Mouse (Mus musculus) kidney, embryonic 14.5 days (tissue): ENCODE measurements around the gene Defb25. TPM values are rescaled to one million over a fixed set of nuclear protein-coding genes. Genes with fewer than 3 reads are reported as not detected.

ENCODE experiments used
- ATAC-seq: fragments of 200-750 bp; cut with Nextera tagmentation; 2 replicates; pipeline ENCODE4 v1.8.0; 2017; ENCODE audit warnings: moderate number of reproducible peaks, mild to moderate bottlenecking, moderate TSS enrichment, moderate library complexity; ENCODE audit not compliant: low FRiP score, low TSS enrichment
- H3K27ac ChIP-seq: fragments of 300-500 bp; sonication (generic); 2 replicates; pipeline ENCODE4 v1.5.1; 2014; ENCODE audit warnings: low read depth, mild to moderate bottlenecking, low read length, moderate library complexity, mixed read lengths
- H3K27me3 ChIP-seq: fragments of 300-500 bp; sonication (generic); 2 replicates; pipeline ENCODE4 v1.6.1; 2014; ENCODE audit warnings: mild to moderate bottlenecking, low read length; ENCODE audit not compliant: control insufficient read depth, insufficient read depth
- H3K36me3 ChIP-seq: fragments of 300-500 bp; sonication (generic); 2 replicates; pipeline ENCODE4 v1.6.1; 2014; ENCODE audit warnings: low read length, mixed read lengths; ENCODE audit not compliant: control insufficient read depth, insufficient read depth
- H3K4me1 ChIP-seq: fragments of 300-500 bp; sonication (generic); 2 replicates; pipeline ENCODE4 v1.6.1; 2014; ENCODE audit warnings: low read length, mixed read lengths; ENCODE audit not compliant: control insufficient read depth, insufficient read depth
- H3K4me2 ChIP-seq: fragments of 300-500 bp; sonication (generic); replicated peaks from 2 replicates; pipeline ENCODE4 v1.6.1; 2014; ENCODE audit warnings: low read depth, mild to moderate bottlenecking, low read length
- H3K4me3 ChIP-seq: fragments of 300-500 bp; sonication (generic); 2 replicates; pipeline ENCODE4 v1.5.1; 2014; ENCODE audit warnings: mild to moderate bottlenecking, low read length
- H3K9ac ChIP-seq: fragments of 300-500 bp; sonication (generic); 2 replicates; pipeline ENCODE4 v1.6.1; 2014; ENCODE audit warnings: low read depth, mild to moderate bottlenecking, low read length, moderate library complexity
- H3K9me3 ChIP-seq: fragments of 300-500 bp; sonication (generic); 2 replicates; pipeline ENCODE4 v1.6.1; 2016; ENCODE audit warnings: low read length; ENCODE audit not compliant: control insufficient read depth
- WGBS: fragments of 180-500 bp; shearing (Covaris S2); extraction: QIAGEN DNeasy Blood & Tissue Kit; methylation state at CpG from one replicate; pipeline ENCODE4 v1.1.7; 2014; 5-methylcytosine and 5-hydroxymethylcytosine counted together
- polyA plus RNA-seq: library from polyadenylated mRNA; unstranded; fragments of >200 nt; fragmentation: Nextera tagmentation; extraction: Ambion mirVana; gene quantifications from 2 replicates; pipeline ENCODE4 v1.2.1, GENCODE M21; 2014

The Defb25 gene
- polyA plus RNA-seq, 1 experiment from 2014 or later, result 28.2 TPM

DNA sequence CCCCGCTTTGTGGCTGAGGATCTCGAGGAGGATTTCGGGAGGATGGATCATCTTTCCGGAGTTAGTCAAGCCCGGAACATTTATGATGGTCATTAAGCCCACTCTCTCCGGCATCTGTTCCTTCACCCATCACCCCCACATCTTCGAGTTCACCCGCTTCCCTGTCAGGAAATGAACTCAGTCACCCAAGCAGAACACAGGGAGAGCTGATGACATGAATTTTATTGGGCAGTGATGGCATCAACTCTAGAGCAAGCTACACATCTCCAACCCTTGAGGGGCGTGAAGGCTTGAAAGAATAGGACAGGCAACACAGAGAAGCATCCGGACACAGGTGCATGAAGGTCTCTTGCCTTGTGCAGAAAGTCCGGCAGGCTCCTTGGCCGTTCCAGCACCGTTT is 702 bp downstream of the Defb25 start:
- 20% methylated on average over 13 of the region's 13 CpGs for WGBS
- no peak overlapping the region for H3K4me2 ChIP-seq
- peak overlapping the region; percentile 82; the same call in 1 of the 2 replicates for H3K27ac ChIP-seq

DNA sequence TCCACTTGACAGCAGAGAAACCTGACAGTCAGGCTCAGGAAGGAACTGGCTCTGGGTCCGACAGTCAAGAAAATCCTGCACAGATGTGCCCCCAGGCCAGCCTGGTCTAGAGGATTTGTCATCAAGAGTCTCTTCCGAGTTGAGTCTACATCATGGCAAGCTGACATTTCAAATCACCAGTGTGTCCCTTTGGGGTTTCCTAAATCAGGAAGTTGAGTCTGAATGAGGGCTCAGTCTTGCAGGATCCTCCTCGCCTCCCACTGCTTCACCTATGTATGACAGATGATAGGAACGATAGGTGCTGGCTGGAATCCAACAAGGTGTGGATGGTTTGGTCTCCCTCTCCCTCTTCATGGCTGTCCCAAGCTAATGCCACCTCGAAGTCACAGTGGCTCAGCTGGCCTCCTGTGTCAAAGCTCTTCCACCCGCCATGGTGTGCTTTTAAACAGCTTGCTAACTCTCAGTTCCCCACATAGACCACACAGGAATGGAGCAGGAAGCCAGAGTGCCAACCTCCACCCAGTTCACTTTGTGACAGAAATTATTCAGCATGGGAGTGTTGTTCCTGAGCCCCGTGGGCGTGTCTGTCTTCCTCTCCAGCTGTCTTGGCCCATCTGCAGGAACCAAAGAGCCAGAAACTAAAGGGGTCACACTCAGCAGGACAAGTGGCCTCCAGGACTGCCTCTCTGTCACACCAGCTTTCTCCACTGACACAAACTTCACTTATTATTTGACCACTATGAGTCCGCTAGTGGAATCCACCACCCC is 2.3 kb downstream of the Defb25 start:
- H3K9ac ChIP-seq, result no peak overlapping the region
- H3K9me3 ChIP-seq, result 0 out of 2 replicates have a peak, but pooled peaks cover 4% of the 10 kb centered on the region
- H3K4me2 ChIP-seq, result no peak overlapping the region; the same call in 1 of the 2 replicates
- no peak for ATAC-seq
- H3K27me3 ChIP-seq, result no peaks in the 10 kb centered on the region
- WGBS, result 67% methylated on average over 9 of the region's 9 CpGs
- H3K4me3 ChIP-seq, result no peak overlapping the region
- H3K27ac ChIP-seq, result peak overlapping the region; percentile 82
- H3K4me1 ChIP-seq, result peaks cover 8% of the 10 kb centered on the region; the same call in 1 of the 2 replicates
- no peaks in the 10 kb centered on the region for H3K36me3 ChIP-seq

More for the DNA sequence above, 702 bp downstream of the Defb25 start:
- H3K36me3 ChIP-seq, result no peaks in the 10 kb centered on the region
- H3K27me3 ChIP-seq, result no peaks in the 10 kb centered on the region
- H3K9me3 ChIP-seq, result 0 out of 2 replicates have a peak, but pooled peaks cover 4% of the 10 kb centered on the region
- H3K9ac ChIP-seq, result no peak overlapping the region
- ATAC-seq, result peak; percentile 71
- peaks cover 12% of the 10 kb centered on the region; the same call in 1 of the 2 replicates for H3K4me1 ChIP-seq
- no peak overlapping the region for H3K4me3 ChIP-seq

GRCm38 (mm10) chr2:152617374-152617773 is 5.5 kb downstream of the Defb25 start:
- Histone ChIP-seq H3K9me3 (no peaks in the 10 kb centered on the region), H3K27me3 (no peaks in the 10 kb centered on the region), H3K27ac (no peak overlapping the region), H3K4me2 (no peak overlapping the region), H3K9ac (no peak overlapping the region), H3K4me3 (no peak overlapping the region), H3K4me1 (peaks cover 5% of the 10 kb centered on the region; the same call in 1 of the 2 replicates), H3K36me3 (no peaks in the 10 kb centered on the region)
- WGBS, result 61% methylated on average over 5 of the region's 5 CpGs
- no peak for ATAC-seq

DNA sequence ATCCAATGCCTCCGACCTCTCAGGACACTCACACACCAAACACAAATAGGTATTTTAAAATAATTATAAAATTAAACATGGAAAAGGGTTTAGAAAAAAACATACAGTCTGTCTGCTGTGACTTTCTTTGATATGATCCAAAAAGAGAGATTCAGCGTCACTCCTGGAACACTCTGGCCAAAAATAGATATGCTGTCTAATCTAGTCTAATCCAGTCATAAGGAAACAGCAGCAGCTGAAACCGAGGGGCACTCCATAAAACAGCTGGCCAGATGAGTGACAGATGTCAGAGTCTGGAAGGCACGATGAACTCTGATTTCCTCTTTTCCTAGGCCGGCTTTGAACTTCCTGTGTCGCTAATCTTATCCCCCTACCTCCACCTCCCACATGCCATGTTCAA is 6.4 kb downstream of the Defb25 start:
- Histone ChIP-seq H3K4me1 (0 out of 2 replicates have a peak, but pooled peaks cover under 1% of the 10 kb centered on the region), H3K27ac (no peak overlapping the region)

DNA sequence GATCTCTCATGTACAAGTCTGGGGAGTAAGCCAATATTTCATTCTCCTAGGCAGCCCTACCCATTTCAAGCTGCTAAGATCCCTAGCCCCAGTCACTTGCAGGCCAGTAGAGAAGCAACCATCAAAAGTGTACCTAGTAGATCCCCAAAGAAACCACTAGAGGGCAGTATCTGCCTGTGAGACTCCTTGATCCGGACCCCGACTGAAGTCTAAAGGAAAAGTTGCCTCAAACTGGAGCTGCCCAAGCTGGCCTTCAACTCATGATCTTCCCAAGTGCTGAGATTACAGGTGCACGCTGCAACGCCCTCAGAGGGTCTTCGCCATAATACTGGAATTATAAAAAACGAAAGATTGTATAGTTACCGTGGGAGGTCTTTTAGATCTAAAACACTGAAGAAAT is 7.3 kb downstream of the Defb25 start:
- ATAC-seq, result no peak; the same call in 1 of the 2 replicates

More for the DNA sequence above, 6.4 kb downstream of the Defb25 start:
- 54% methylated on average over 6 of the region's 6 CpGs for WGBS
- Histone ChIP-seq H3K9me3 (no peaks in the 10 kb centered on the region), H3K27me3 (no peaks in the 10 kb centered on the region), H3K36me3 (no peaks in the 10 kb centered on the region), H3K9ac (no peak overlapping the region), H3K4me2 (no peak overlapping the region), H3K4me3 (no peak overlapping the region)
- ATAC-seq, result no peak

DNA sequence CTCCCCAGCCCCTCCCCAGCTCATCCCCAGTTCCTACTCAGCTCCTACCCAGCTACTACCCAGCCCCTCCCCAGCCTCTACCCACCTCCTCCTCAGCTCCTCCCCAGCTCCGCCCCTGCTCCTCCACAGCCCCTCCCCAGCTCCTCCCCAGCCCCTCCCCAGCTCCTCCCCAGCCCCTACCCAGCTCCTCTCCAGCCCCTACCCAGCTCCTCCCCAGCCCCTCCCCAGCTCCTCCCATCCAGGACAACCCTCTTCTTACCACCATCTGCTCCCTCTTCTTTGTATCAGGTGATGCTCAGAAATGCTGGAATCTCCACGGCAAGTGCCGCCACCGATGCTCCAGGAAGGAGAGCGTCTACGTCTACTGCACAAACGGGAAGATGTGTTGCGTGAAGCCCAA is 10.7 kb downstream of the Defb25 start:
- WGBS, result 35% methylated on average over 8 of the region's 8 CpGs
- Histone ChIP-seq H3K27me3 (no peaks in the 10 kb centered on the region), H3K4me1 (peaks cover 7% of the 10 kb centered on the region; the same call in 1 of the 2 replicates), H3K9me3 (no peaks in the 10 kb centered on the region), H3K27ac (no peak overlapping the region), H3K9ac (no peak overlapping the region), H3K4me3 (no peak overlapping the region), H3K4me2 (no peak overlapping the region), H3K36me3 (no peaks in the 10 kb centered on the region)
- peak; percentile 34; the same call in 1 of the 2 replicates for ATAC-seq

More for the DNA sequence above, 7.3 kb downstream of the Defb25 start:
- H3K27ac ChIP-seq, result no peak overlapping the region
- H3K9ac ChIP-seq, result no peak overlapping the region
- no peaks in the 10 kb centered on the region for H3K9me3 ChIP-seq
- H3K36me3 ChIP-seq, result no peaks in the 10 kb centered on the region
- no peak overlapping the region for H3K4me3 ChIP-seq
- H3K27me3 ChIP-seq, result no peaks in the 10 kb centered on the region
- WGBS, result 8% methylated on average over 7 of the region's 7 CpGs
- no peak overlapping the region for H3K4me2 ChIP-seq
- H3K4me1 ChIP-seq, result no peaks in the 10 kb centered on the region

DNA sequence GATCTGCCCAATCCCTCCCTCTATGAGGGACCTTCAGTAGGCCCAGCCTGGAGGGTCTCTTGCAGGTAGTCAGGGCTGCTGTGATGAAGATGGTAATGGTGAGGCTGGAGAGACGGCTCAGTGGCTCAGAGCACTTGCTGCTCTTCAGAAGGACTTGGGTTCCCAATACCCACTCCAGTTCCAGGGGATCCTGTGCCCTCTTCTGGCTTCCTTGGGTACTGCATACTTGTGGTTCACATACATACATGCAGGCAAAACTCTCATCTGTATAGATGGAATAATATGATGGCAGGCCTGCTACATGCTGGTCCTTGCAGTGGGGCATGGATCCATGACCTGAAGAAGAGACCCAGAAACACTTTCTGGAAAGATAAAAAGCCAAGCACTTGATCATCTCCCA is 14.1 kb downstream of the Defb25 start:
- Histone ChIP-seq H3K9ac (no peak overlapping the region), H3K4me1 (peaks cover 19% of the 10 kb centered on the region), H3K36me3 (no peaks in the 10 kb centered on the region), H3K4me3 (no peak overlapping the region), H3K4me2 (no peak overlapping the region), H3K9me3 (no peaks in the 10 kb centered on the region), H3K27ac (no peak overlapping the region), H3K27me3 (no peaks in the 10 kb centered on the region)
- 100% methylated on average over 1 of the region's 1 CpGs for WGBS
- ATAC-seq, result no peak

- peak overlapping the region; percentile 74 for H3K27ac ChIP-seq
- H3K4me3 ChIP-seq, result no peak overlapping the region
- H3K27me3 ChIP-seq, result no peaks in the 10 kb centered on the region
- WGBS, result 10% methylated on average over 6 of the region's 6 CpGs
- no peaks in the 10 kb centered on the region for H3K36me3 ChIP-seq
- peak; percentile 75 for ATAC-seq
- H3K4me1 ChIP-seq, result peaks cover 19% of the 10 kb centered on the region
- no peak overlapping the region for H3K9ac ChIP-seq
- no peak overlapping the region for H3K4me2 ChIP-seq
- no peaks in the 10 kb centered on the region for H3K9me3 ChIP-seq
Measured at GRCm38 (mm10) chr2:152607746-152608145, 15.1 kb downstream of the Defb25 start.

DNA sequence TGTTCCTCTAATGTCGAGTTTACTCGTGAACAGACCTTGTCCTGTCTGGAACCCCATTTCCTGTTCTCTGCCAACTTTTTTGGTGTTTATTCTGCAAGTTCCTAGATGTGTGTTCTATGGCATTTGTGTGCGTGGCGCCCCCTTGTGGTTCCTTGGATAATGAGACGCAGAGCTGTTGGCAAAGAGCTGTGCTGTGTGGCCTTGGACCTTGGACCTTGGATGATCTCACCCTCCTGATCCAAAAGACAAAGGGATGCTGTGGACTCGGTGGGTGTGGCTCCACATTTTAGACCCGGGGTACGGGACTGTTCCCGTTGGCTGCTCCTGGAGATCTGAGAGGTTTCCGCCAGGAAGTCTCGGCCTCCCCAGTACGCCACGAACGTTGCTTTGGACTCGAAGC is 18.8 kb downstream of the Defb25 start, which contains the start of gene Defb36:
Defb36 (plus strand) TSS at position 271 of the 400 bp plus-strand sequence.
- no peak within 1 kb of the TSS for H3K9ac ChIP-seq
- no peak within 1 kb of the TSS for H3K4me2 ChIP-seq
- no peak for ATAC-seq
- H3K36me3 ChIP-seq, result no peaks in the 10 kb centered on the region
- no peak within 1 kb of the TSS for H3K4me3 ChIP-seq
- WGBS, result 80% methylated on average over 15 of the region's 15 CpGs
- no peaks in the 10 kb centered on the region for H3K27me3 ChIP-seq
- H3K4me1 ChIP-seq, result peaks cover 19% of the 10 kb centered on the region
- H3K27ac ChIP-seq, result no peak within 1 kb of the TSS
- H3K9me3 ChIP-seq, result no peaks in the 10 kb centered on the region
